Mouse (Mus musculus) kidney, adult 2 months (tissue): Measurements from ENCODE around the gene Spdye4a. TPM values are rescaled to one million over a fixed set of nuclear protein-coding genes. Genes with fewer than 3 reads are reported as not detected.

Experiments used
- DNase-seq: peaks from one replicate; pipeline ENCODE4 v3.0.0; 2021
- H3K27ac ChIP-seq: fragments of 200-500 bp; 2 replicates; pipeline ENCODE4 v1.5.1; 2012; ENCODE audit warnings: low read depth, low read length, control low read depth, inconsistent platforms; ENCODE audit not compliant: insufficient read depth
- H3K27me3 ChIP-seq: fragments of 200-500 bp; replicated peaks from 2 replicates; pipeline ENCODE4 v1.6.1; 2012; ENCODE audit warnings: mild to moderate bottlenecking, moderate library complexity, low read length, inconsistent platforms; ENCODE audit not compliant: control insufficient read depth, insufficient read depth
- H3K36me3 ChIP-seq: fragments of 200-500 bp; 2 replicates; pipeline ENCODE4 v1.6.1; 2012; ENCODE audit warnings: mild to moderate bottlenecking, moderate library complexity, low read length, inconsistent platforms; ENCODE audit not compliant: control insufficient read depth, insufficient read depth
- H3K4me1 ChIP-seq: fragments of 200-500 bp; 2 replicates; pipeline ENCODE4 v1.6.1; 2011; ENCODE audit warnings: low read length; ENCODE audit not compliant: control insufficient read depth, insufficient read depth
- H3K4me3 ChIP-seq: fragments of 200-500 bp; 2 replicates; pipeline ENCODE4 v1.5.1; 2011; ENCODE audit warnings: mild to moderate bottlenecking, low read depth, low read length, control low read depth; ENCODE audit not compliant: insufficient read depth
- CTCF ChIP-seq: fragments of 200-500 bp; conservative IDR thresholded peaks from 2 replicates; pipeline ENCODE4 v1.5.1; 2011; ENCODE audit warnings: low read depth, mild to moderate bottlenecking, control low read depth, low read length, moderate library complexity, mixed read lengths; ENCODE audit not compliant: insufficient read depth, insufficient read length
- POLR2A ChIP-seq: fragments of 200-500 bp; IDR thresholded peaks from one replicate; pipeline ENCODE4 v1.6.1; 2011; ENCODE audit warnings: low read depth, low read length, control low read depth
- WGBS: fragments of 180-500 bp; shearing (Covaris S2); methylation state at CpG from one replicate; pipeline ENCODE4 v1.1.7; 2018; 5-methylcytosine and 5-hydroxymethylcytosine counted together
- polyA plus RNA-seq: library from polyadenylated mRNA; depleted of rRNA; stranded (reverse); fragments of >200 nt; gene quantifications from 2 replicates; pipeline ENCODE4 v1.2.3, GENCODE M21; 2012

Spdye4a gene
- polyA plus RNA-seq, 1 experiment = 0.08 TPM

GRCm38 (mm10) chr5:143268985-143269362 is 42.3 kb upstream of the Spdye4a start:
- no peaks in the 10 kb centered on the region for H3K27me3 ChIP-seq
- DNase-seq = no peak
- no peak overlapping the region for H3K27ac ChIP-seq
- H3K4me3 ChIP-seq = peak overlapping the region; percentile 76
- WGBS = 25% methylated on average over 8 of the region's 8 CpGs
- no peak for TF ChIP-seq CTCF
- no peak for TF ChIP-seq POLR2A
- no peaks in the 10 kb centered on the region for H3K36me3 ChIP-seq
- no peaks in the 10 kb centered on the region for H3K4me1 ChIP-seq

GRCm38 (mm10) chr5:143266794-143267193 is 40.1 kb upstream of the Spdye4a start:
- DNase-seq = no peak
- H3K27me3 ChIP-seq = no peaks in the 10 kb centered on the region
- H3K4me1 ChIP-seq = no peaks in the 10 kb centered on the region
- WGBS = 95% methylated on average over 6 of the region's 6 CpGs
- H3K4me3 ChIP-seq = no peak overlapping the region
- no peaks in the 10 kb centered on the region for H3K36me3 ChIP-seq
- no peak overlapping the region for H3K27ac ChIP-seq
- no peak for TF ChIP-seq CTCF
- no peak for TF ChIP-seq POLR2A

- TF ChIP-seq POLR2A (no peak), CTCF (no peak)
- Histone ChIP-seq H3K4me3 (no peak overlapping the region), H3K36me3 (no peaks in the 10 kb centered on the region), H3K27me3 (no peaks in the 10 kb centered on the region), H3K4me1 (no peaks in the 10 kb centered on the region), H3K27ac (no peak overlapping the region)
- no peak for DNase-seq
- WGBS = 35% methylated on average over 1 of the region's 1 CpGs
These were observed 38.7 kb upstream of the Spdye4a start for GRCm38 (mm10) chr5:143265409-143265808.

GRCm38 (mm10) chr5:143264689-143265088 is 38.0 kb upstream of the Spdye4a start:
- 88% methylated on average over 10 of the region's 10 CpGs for whole genome bisulfite sequencing
- H3K4me3 ChIP-seq = no peak overlapping the region
- H3K27me3 ChIP-seq = no peaks in the 10 kb centered on the region
- no peak for DNase-seq
- no peaks in the 10 kb centered on the region for H3K4me1 ChIP-seq
- TF ChIP-seq CTCF (no peak), POLR2A (no peak)
- no peaks in the 10 kb centered on the region for H3K36me3 ChIP-seq
- no peak overlapping the region for H3K27ac ChIP-seq

GRCm38 (mm10) chr5:143261636-143262035 is 34.9 kb upstream of the Spdye4a start:
- no peak for DNase-seq
- WGBS = 92% methylated on average over 8 of the region's 8 CpGs
- H3K27ac ChIP-seq = no peak overlapping the region
- no peaks in the 10 kb centered on the region for H3K4me1 ChIP-seq
- no peaks in the 10 kb centered on the region for H3K36me3 ChIP-seq
- H3K4me3 ChIP-seq = no peak overlapping the region
- TF ChIP-seq POLR2A (no peak), CTCF (no peak)
- no peaks in the 10 kb centered on the region for H3K27me3 ChIP-seq

- Histone ChIP-seq H3K4me3 (no peak overlapping the region), H3K27me3 (no peaks in the 10 kb centered on the region), H3K27ac (no peak overlapping the region), H3K4me1 (no peaks in the 10 kb centered on the region), H3K36me3 (peaks cover 4% of the 10 kb centered on the region; the same call in 1 of the 2 replicates)
- WGBS = 95% methylated on average over 5 of the region's 5 CpGs
- no peak for DNase-seq
- TF ChIP-seq CTCF (no peak), POLR2A (no peak)
These were observed 29.1 kb upstream of the Spdye4a start for GRCm38 (mm10) chr5:143255802-143256201.

- Histone ChIP-seq H3K36me3 (peaks cover 4% of the 10 kb centered on the region; the same call in 1 of the 2 replicates), H3K27me3 (no peaks in the 10 kb centered on the region), H3K27ac (no peak overlapping the region), H3K4me3 (no peak overlapping the region), H3K4me1 (no peaks in the 10 kb centered on the region)
- no peak for TF ChIP-seq POLR2A
- TF ChIP-seq CTCF = no peak
- WGBS = 75% methylated on average over 24 of the region's 24 CpGs
- no peak for DNase-seq
These were observed 28.4 kb upstream of the Spdye4a start for GRCm38 (mm10) chr5:143255131-143255519.
